Mouse (Mus musculus): ENCODE measurements around the gene Gemin8. TPM values are rescaled to one million over a fixed set of nuclear protein-coding genes. Genes with fewer than 3 reads are reported as not detected.
A peak's percentile ranks its signal among the peaks of the same experiment; 100 is the strongest.

Gemin8 gene
- polyA plus RNA-seq (2014; fragmentation: Nextera tagmentation; extraction: Ambion mirVana) = 9.3 and 11.7 TPM in 2 replicates

- Histone ChIP-seq H3K4me3 (ENCODE audit: low read depth, low read length) (peak within 1 kb of the TSS; percentile 57), H3K36me3 (ENCODE audit: control insufficient read depth, insufficient read depth, low read length) (no peaks in the 10 kb centered on the region), H3K27me3 (ENCODE audit: control insufficient read depth, insufficient read depth, low read length) (no peaks in the 10 kb centered on the region), H3K27ac (ENCODE audit: low read depth, low read length) (peak within 1 kb of the TSS; percentile 7), H3K4me1 (ENCODE audit: control insufficient read depth, insufficient read depth, low read length) (no peaks in the 10 kb centered on the region), H3K9ac (ENCODE audit: low read depth, low read length) (peak within 1 kb of the TSS; percentile 54), H3K4me2 (peak within 1 kb of the TSS; percentile 57), H3K9me3 (replicated peaks; ENCODE audit: control insufficient read depth, low read length) (no peaks in the 10 kb centered on the region)
- ATAC-seq (replicated peaks; ENCODE audit: insufficient number of reproducible peaks, low FRiP score, low TSS enrichment) = peak; percentile 98
- WGBS (ENCODE audit: insufficient replicate concordance) = 15% methylated on average over 31 of the region's 31 CpGs
These were observed at the start of gene Gemin8 for GRCm38 (mm10) chrX:166169892-166170799. Gene Gemin8 (plus strand): TSS chrX:166170454.

- Histone ChIP-seq H3K4me3 (ENCODE audit: low read depth, low read length) (no peak overlapping the region), H3K27me3 (ENCODE audit: control insufficient read depth, insufficient read depth, low read length) (no peaks in the 10 kb centered on the region), H3K27ac (ENCODE audit: low read depth, low read length) (no peak overlapping the region), H3K4me1 (ENCODE audit: control insufficient read depth, insufficient read depth, low read length) (no peaks in the 10 kb centered on the region), H3K4me2 (no peak overlapping the region), H3K9ac (ENCODE audit: low read depth, low read length) (no peak overlapping the region), H3K9me3 (replicated peaks; ENCODE audit: control insufficient read depth, low read length) (no peaks in the 10 kb centered on the region), H3K36me3 (ENCODE audit: control insufficient read depth, insufficient read depth, low read length) (no peaks in the 10 kb centered on the region)
- 79% methylated on average over 15 of the region's 15 CpGs for WGBS (ENCODE audit: insufficient replicate concordance)
- ATAC-seq (replicated peaks; ENCODE audit: insufficient number of reproducible peaks, low FRiP score, low TSS enrichment) = no peak
These were observed 23.0 kb upstream of the Gemin8 start for GRCm38 (mm10) chrX:166147158-166147846.

- Histone ChIP-seq H3K27ac (ENCODE audit: low read depth, low read length) (no peak overlapping the region), H3K36me3 (ENCODE audit: control insufficient read depth, insufficient read depth, low read length) (no peaks in the 10 kb centered on the region), H3K4me2 (no peak overlapping the region), H3K4me1 (ENCODE audit: control insufficient read depth, insufficient read depth, low read length) (no peaks in the 10 kb centered on the region), H3K9me3 (replicated peaks; ENCODE audit: control insufficient read depth, low read length) (no peaks in the 10 kb centered on the region), H3K9ac (ENCODE audit: low read depth, low read length) (no peak overlapping the region), H3K27me3 (ENCODE audit: control insufficient read depth, insufficient read depth, low read length) (no peaks in the 10 kb centered on the region), H3K4me3 (ENCODE audit: low read depth, low read length) (no peak overlapping the region)
- ATAC-seq (replicated peaks; ENCODE audit: insufficient number of reproducible peaks, low FRiP score, low TSS enrichment) = no peak
- 68% methylated on average over 4 of the region's 4 CpGs for WGBS (ENCODE audit: insufficient replicate concordance)
These were observed 7.5 kb upstream of the Gemin8 start for GRCm38 (mm10) chrX:166162773-166163172.

GRCm38 (mm10) chrX:166167307-166167706 lies 2.9 kb upstream of the Gemin8 start:
- no peak overlapping the region for H3K9ac ChIP-seq (ENCODE audit: low read depth, low read length)
- no peaks in the 10 kb centered on the region for H3K27me3 ChIP-seq (ENCODE audit: control insufficient read depth, insufficient read depth, low read length)
- H3K36me3 ChIP-seq (ENCODE audit: control insufficient read depth, insufficient read depth, low read length) = no peaks in the 10 kb centered on the region
- H3K4me2 ChIP-seq = no peak overlapping the region
- 7% methylated on average over 4 of the region's 4 CpGs for WGBS (ENCODE audit: insufficient replicate concordance)
- H3K9me3 ChIP-seq (replicated peaks; ENCODE audit: control insufficient read depth, low read length) = no peaks in the 10 kb centered on the region
- ATAC-seq (replicated peaks; ENCODE audit: insufficient number of reproducible peaks, low FRiP score, low TSS enrichment) = no peak
- H3K4me1 ChIP-seq (ENCODE audit: control insufficient read depth, insufficient read depth, low read length) = no peaks in the 10 kb centered on the region
- H3K4me3 ChIP-seq (ENCODE audit: low read depth, low read length) = no peak overlapping the region
- H3K27ac ChIP-seq (ENCODE audit: low read depth, low read length) = no peak overlapping the region

GRCm38 (mm10) chrX:166167923-166168322 lies 2.3 kb upstream of the Gemin8 start:
- Histone ChIP-seq H3K36me3 (ENCODE audit: control insufficient read depth, insufficient read depth, low read length) (no peaks in the 10 kb centered on the region), H3K4me3 (ENCODE audit: low read depth, low read length) (no peak overlapping the region), H3K9me3 (replicated peaks; ENCODE audit: control insufficient read depth, low read length) (no peaks in the 10 kb centered on the region), H3K4me2 (no peak overlapping the region), H3K4me1 (ENCODE audit: control insufficient read depth, insufficient read depth, low read length) (no peaks in the 10 kb centered on the region), H3K9ac (ENCODE audit: low read depth, low read length) (no peak overlapping the region), H3K27ac (ENCODE audit: low read depth, low read length) (no peak overlapping the region), H3K27me3 (ENCODE audit: control insufficient read depth, insufficient read depth, low read length) (no peaks in the 10 kb centered on the region)
- WGBS (ENCODE audit: insufficient replicate concordance) = 30% methylated on average over 3 of the region's 3 CpGs
- no peak for ATAC-seq (replicated peaks; ENCODE audit: insufficient number of reproducible peaks, low FRiP score, low TSS enrichment)

GRCm38 (mm10) chrX:166170800-166171738 lies 815 bp downstream of the Gemin8 start:
- no peaks in the 10 kb centered on the region for H3K27me3 ChIP-seq (ENCODE audit: control insufficient read depth, insufficient read depth, low read length)
- 24% methylated on average over 9 of the region's 9 CpGs for WGBS (ENCODE audit: insufficient replicate concordance)
- H3K9ac ChIP-seq (ENCODE audit: low read depth, low read length) = peak overlapping the region; percentile 54
- H3K4me1 ChIP-seq (ENCODE audit: control insufficient read depth, insufficient read depth, low read length) = no peaks in the 10 kb centered on the region
- no peak for ATAC-seq (replicated peaks; ENCODE audit: insufficient number of reproducible peaks, low FRiP score, low TSS enrichment)
- H3K9me3 ChIP-seq (replicated peaks; ENCODE audit: control insufficient read depth, low read length) = no peaks in the 10 kb centered on the region
- H3K4me3 ChIP-seq (ENCODE audit: low read depth, low read length) = peak overlapping the region; percentile 57
- peak overlapping the region; percentile 57 for H3K4me2 ChIP-seq
- H3K36me3 ChIP-seq (ENCODE audit: control insufficient read depth, insufficient read depth, low read length) = no peaks in the 10 kb centered on the region
- H3K27ac ChIP-seq (ENCODE audit: low read depth, low read length) = peak overlapping the region; percentile 7

GRCm38 (mm10) chrX:166172041-166172440 lies 1.8 kb downstream of the Gemin8 start:
- 53% methylated on average over 4 of the region's 4 CpGs for WGBS (ENCODE audit: insufficient replicate concordance)
- H3K4me3 ChIP-seq (ENCODE audit: low read depth, low read length) = no peak overlapping the region
- H3K9me3 ChIP-seq (replicated peaks; ENCODE audit: control insufficient read depth, low read length) = no peaks in the 10 kb centered on the region
- no peak overlapping the region for H3K9ac ChIP-seq (ENCODE audit: low read depth, low read length)
- no peak overlapping the region for H3K4me2 ChIP-seq
- H3K36me3 ChIP-seq (ENCODE audit: control insufficient read depth, insufficient read depth, low read length) = no peaks in the 10 kb centered on the region
- H3K27ac ChIP-seq (ENCODE audit: low read depth, low read length) = no peak overlapping the region
- ATAC-seq (replicated peaks; ENCODE audit: insufficient number of reproducible peaks, low FRiP score, low TSS enrichment) = no peak
- no peaks in the 10 kb centered on the region for H3K27me3 ChIP-seq (ENCODE audit: control insufficient read depth, insufficient read depth, low read length)
- H3K4me1 ChIP-seq (ENCODE audit: control insufficient read depth, insufficient read depth, low read length) = no peaks in the 10 kb centered on the region

- Histone ChIP-seq H3K9me3 (replicated peaks; ENCODE audit: control insufficient read depth, low read length) (no peaks in the 10 kb centered on the region), H3K4me2 (no peak overlapping the region), H3K4me1 (ENCODE audit: control insufficient read depth, insufficient read depth, low read length) (no peaks in the 10 kb centered on the region), H3K36me3 (ENCODE audit: control insufficient read depth, insufficient read depth, low read length) (no peaks in the 10 kb centered on the region), H3K27me3 (ENCODE audit: control insufficient read depth, insufficient read depth, low read length) (no peaks in the 10 kb centered on the region), H3K27ac (ENCODE audit: low read depth, low read length) (no peak overlapping the region), H3K9ac (ENCODE audit: low read depth, low read length) (no peak overlapping the region), H3K4me3 (ENCODE audit: low read depth, low read length) (no peak overlapping the region)
- 69% methylated on average over 3 of the region's 3 CpGs for WGBS (ENCODE audit: insufficient replicate concordance)
- ATAC-seq (replicated peaks; ENCODE audit: insufficient number of reproducible peaks, low FRiP score, low TSS enrichment) = no peak
These were observed 2.4 kb downstream of the Gemin8 start for GRCm38 (mm10) chrX:166172661-166173060.
